8 mouse cellular contexts compared by ENCODE assay signal in genomic region chr2:6436085-6436950, GRCm38 (mm10).
A peak's percentile ranks its signal among the peaks of the same experiment; 100 is the strongest.
DNase-seq lines count a peak whose midpoint lies in the region.

No protein-coding gene starts in this region.

- DNase-seq in adrenal gland, adult 2 months = peak; percentile 26
- no peak for DNase-seq in adrenal gland, adult 8-10 months
- DNase-seq in R1 (ENCODE audit: low read depth, low spot score) = peak; percentile 69
- DNase-seq in embryo, embryonic 11.5 days (ENCODE audit: low read depth, low spot score) = peak; percentile 22
- DNase-seq in heart, postnatal 14 days = peak; percentile 53 to 73
- peak; percentile 34 to 65 for DNase-seq in layer of hippocampus, postnatal 25 days (ENCODE audit: extremely low spot score in 1 of 2, low spot score in 1 of 2)
- peak; percentile 72 for DNase-seq in lung, postnatal 14 days
- peak; percentile 57 to 74 for DNase-seq in right cerebral cortex, postnatal 10 days (ENCODE audit: low spot score in 2 of 2)

- intact Hi-C loops in heart, postnatal 14 days (cut with DNase I) = loop anchor here (2.0 to 10.0 kb wide), 4 partner anchors 32 to 1946 kb away; no protein-coding TSS in a partner anchor
